Mouse (Mus musculus) stomach, postnatal 0 days (tissue): ENCODE results near the gene Prpf19.

Experiments
- CTCF ChIP-seq: IDR thresholded peaks from 2 replicates; pipeline ENCODE4 v1.5.1; 2016; ENCODE audit warnings: antibody characterized with exemption, low read depth, mild to moderate bottlenecking, moderate library complexity
- EP300 ChIP-seq: optimal IDR thresholded peaks from 2 replicates; pipeline ENCODE3; 2016; ENCODE audit warnings: antibody characterized with exemption

- peak; percentile 89 for TF ChIP-seq CTCF
- no peak for TF ChIP-seq EP300
Measured at GRCm38 (mm10) chr19:10907891-10908290, 12.9 kb downstream of the Prpf19 start.
